Mouse (Mus musculus): Measurements from ENCODE around the gene Methig1. TPM values are rescaled to one million over a fixed set of nuclear protein-coding genes. Genes with fewer than 3 reads are reported as not detected.

The Methig1 gene
- total and polyA plus RNA-seq, 3 experiments, result not detected

DNA sequence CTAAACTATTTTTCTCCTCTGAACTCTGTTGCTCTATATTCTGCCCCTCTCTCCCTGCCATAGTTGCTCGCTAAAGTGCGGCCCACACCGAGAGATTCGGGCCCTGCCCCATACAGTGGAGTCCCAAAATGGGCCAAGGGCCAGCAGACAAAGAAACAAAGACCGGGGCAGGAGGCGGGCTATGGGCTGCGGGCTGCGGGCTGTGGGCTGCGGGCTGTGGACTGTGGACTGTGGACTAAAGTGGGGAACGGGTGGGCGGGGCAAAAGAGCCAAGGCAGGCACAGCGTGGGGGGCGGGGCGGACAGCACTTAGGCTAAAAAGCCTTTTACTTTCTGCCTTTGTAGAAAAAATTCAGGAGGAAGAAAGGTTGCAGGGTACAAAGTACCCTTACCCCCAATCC lies 6.2 kb upstream of the Methig1 start:
- Histone ChIP-seq H3K27ac (ENCODE audit: control insufficient read depth, low read depth, low read length) (no peak overlapping the region), H3K9ac (ENCODE audit: control insufficient read depth, low read depth, low read length, poor library complexity, severe bottlenecking) (no peak overlapping the region)

DNA sequence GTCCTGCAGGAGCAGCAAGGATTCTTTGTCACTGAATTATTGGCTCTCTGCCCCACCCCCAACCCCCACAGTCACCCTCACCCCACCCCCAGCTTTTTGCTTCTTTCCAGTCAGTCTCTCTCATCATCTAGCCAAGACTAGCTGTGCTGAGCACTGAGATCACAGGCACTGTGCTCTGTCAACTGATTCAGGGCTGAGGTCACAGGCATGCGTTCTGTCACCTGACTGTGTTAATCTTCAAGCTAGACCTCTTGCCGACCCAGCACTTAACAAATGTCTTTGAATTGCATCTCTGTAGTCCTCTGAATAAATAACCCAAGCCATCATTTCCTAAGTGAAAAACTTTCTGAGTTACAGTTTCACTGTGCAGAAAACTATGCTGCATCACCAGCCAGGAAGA lies 3.5 kb upstream of the Methig1 start:
- H3K9me3 ChIP-seq (replicated peaks; ENCODE audit: insufficient read depth, low read length), result no peaks in the 10 kb centered on the region
- no peak for DNase-seq (ENCODE audit: low read depth, low spot score)
- H3K4me3 ChIP-seq (ENCODE audit: control insufficient read depth in 1 of 2, insufficient read depth in 1 of 2, low read depth in 2 of 2, low read length in 2 of 2), result no peak overlapping the region
- H3K36me3 ChIP-seq (ENCODE audit: control insufficient read depth in 1 of 2, insufficient read depth in 2 of 2, low read length in 2 of 2), result no peaks in the 10 kb centered on the region
- no peak overlapping the region for H3K27ac ChIP-seq (ENCODE audit: control insufficient read depth, low read depth, low read length)
- H3K4me1 ChIP-seq (ENCODE audit: control insufficient read depth in 1 of 2, insufficient read depth in 2 of 2, low read length in 2 of 2), result peaks cover 3% of the 10 kb centered on the region in 2 experiments; a peak in 2 of 4 replicates
- H3K9ac ChIP-seq (ENCODE audit: control insufficient read depth, low read depth, low read length, poor library complexity, severe bottlenecking), result no peak overlapping the region
- H3K27me3 ChIP-seq (ENCODE audit: control insufficient read depth in 1 of 2, insufficient read depth in 2 of 2, low read length in 2 of 2), result peaks cover 2 to 5% of the 10 kb centered on the region in 2 experiments; a peak in 3 of 4 replicates
- H3K79me2 ChIP-seq (ENCODE audit: control insufficient read depth, insufficient read depth, low read length, poor library complexity), result no peaks in the 10 kb centered on the region
- TF ChIP-seq RAD21 (IDR thresholded peaks at IDR 0.05; ENCODE audit: low read depth, low read length), result no peak
- TF ChIP-seq CTCF (IDR thresholded peaks at IDR 0.05 in 2 of 3, conservative IDR thresholded peaks at IDR 0.05 in 1 of 3; ENCODE audit: control insufficient read depth in 1 of 3, insufficient read depth in 1 of 3, low read depth in 2 of 3, low read length in 3 of 3, poor library complexity in 1 of 3, severe bottlenecking in 1 of 3), result no peak
- TF ChIP-seq MXI1 (IDR thresholded peaks at IDR 0.05; ENCODE audit: low read depth, low read length), result no peak
- TF ChIP-seq USF2 (IDR thresholded peaks at IDR 0.05; ENCODE audit: borderline replicate concordance in 1 of 2, insufficient read depth in 1 of 2, low read depth in 1 of 2, low read length in 2 of 2), result no peak

More for the DNA sequence above, 6.2 kb upstream of the Methig1 start:
- Histone ChIP-seq H3K4me3 (ENCODE audit: control insufficient read depth in 1 of 2, insufficient read depth in 1 of 2, low read depth in 2 of 2, low read length in 2 of 2) (no peak overlapping the region), H3K27me3 (ENCODE audit: control insufficient read depth in 1 of 2, insufficient read depth in 2 of 2, low read length in 2 of 2) (peaks cover 0 to 4% of the 10 kb centered on the region in 2 experiments; a peak in 2 of 4 replicates), H3K4me1 (ENCODE audit: control insufficient read depth in 1 of 2, insufficient read depth in 2 of 2, low read length in 2 of 2) (peaks cover 3% of the 10 kb centered on the region in 2 experiments; a peak in 2 of 4 replicates), H3K36me3 (ENCODE audit: control insufficient read depth in 1 of 2, insufficient read depth in 2 of 2, low read length in 2 of 2) (no peaks in the 10 kb centered on the region), H3K79me2 (ENCODE audit: control insufficient read depth, insufficient read depth, low read length, poor library complexity) (no peaks in the 10 kb centered on the region), H3K9me3 (replicated peaks; ENCODE audit: insufficient read depth, low read length) (no peaks in the 10 kb centered on the region)
- no peak for DNase-seq (ENCODE audit: low read depth, low spot score)
- TF ChIP-seq MYC (IDR thresholded peaks at IDR 0.05; ENCODE audit: low read depth, low read length) (no peak), MAFK (IDR thresholded peaks at IDR 0.05; ENCODE audit: borderline replicate concordance, low read depth, low read length) (no peak), HCFC1 (IDR thresholded peaks at IDR 0.05; ENCODE audit: low read depth, low read length) (no peak), CTCF (IDR thresholded peaks at IDR 0.05 in 2 of 3, conservative IDR thresholded peaks at IDR 0.05 in 1 of 3; ENCODE audit: control insufficient read depth in 1 of 3, insufficient read depth in 1 of 3, low read depth in 2 of 3, low read length in 3 of 3, poor library complexity in 1 of 3, severe bottlenecking in 1 of 3) (no peak), POLR2AphosphoS5 (IDR thresholded peaks at IDR 0.05; ENCODE audit: borderline replicate concordance, low read depth, low read length) (no peak)

DNA sequence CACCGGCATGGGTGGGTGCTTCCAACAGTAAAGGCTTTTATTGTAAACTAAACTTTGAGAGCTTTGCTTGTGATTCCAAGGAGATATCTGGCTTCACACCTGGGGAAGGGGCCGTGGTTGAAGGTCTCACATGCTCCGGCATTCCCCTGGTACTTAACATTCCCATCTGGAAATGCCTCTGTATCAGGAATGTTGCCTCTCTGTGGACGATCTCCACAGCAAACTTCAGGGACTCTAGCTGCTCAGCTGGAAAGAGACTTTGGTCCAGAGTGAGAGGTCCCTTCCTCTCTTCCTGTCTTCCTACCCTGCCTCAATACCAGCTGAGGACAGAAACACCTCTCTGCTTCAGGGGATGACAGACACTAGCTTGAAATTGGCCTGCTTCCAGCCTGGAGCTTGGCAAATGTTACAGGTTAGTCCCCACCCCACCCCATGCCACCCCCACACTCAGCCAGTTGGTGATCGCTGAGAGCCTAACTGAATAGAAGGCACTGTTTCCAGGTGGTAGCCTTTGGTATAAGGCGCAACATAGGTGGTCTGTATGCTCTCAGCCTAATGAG lies 1.4 kb upstream of the Methig1 start:
- no peak for DNase-seq (ENCODE audit: low read depth, low spot score)
- H3K9me3 ChIP-seq (replicated peaks; ENCODE audit: insufficient read depth, low read length), result no peaks in the 10 kb centered on the region
- H3K4me1 ChIP-seq (ENCODE audit: control insufficient read depth in 1 of 2, insufficient read depth in 2 of 2, low read length in 2 of 2), result no peaks in the 10 kb centered on the region
- H3K27ac ChIP-seq (ENCODE audit: control insufficient read depth, low read depth, low read length), result no peak overlapping the region
- TF ChIP-seq ZC3H11A (IDR thresholded peaks at IDR 0.05; ENCODE audit: low read depth, low read length) (no peak), MXI1 (IDR thresholded peaks at IDR 0.05; ENCODE audit: low read depth, low read length) (no peak), UBTF (IDR thresholded peaks at IDR 0.05; ENCODE audit: borderline replicate concordance, insufficient read depth, low read depth, low read length) (no peak), GATA1 (IDR thresholded peaks at IDR 0.05; ENCODE audit: low read depth, low read length) (no peak), NRF1 (IDR thresholded peaks at IDR 0.05; ENCODE audit: insufficient read depth, low read depth, low read length, poor library complexity, severe bottlenecking) (no peak), POLR2A (IDR thresholded peaks at IDR 0.05; ENCODE audit: control insufficient read depth in 1 of 2, insufficient read depth in 1 of 2, low read depth in 1 of 2, low read length in 2 of 2, poor library complexity in 1 of 2) (no peak), BHLHE40 (IDR thresholded peaks at IDR 0.05; ENCODE audit: borderline replicate concordance, low read depth, low read length) (no peak), SMC3 (IDR thresholded peaks at IDR 0.05; ENCODE audit: low read depth, low read length) (no peak), POLR2AphosphoS5 (IDR thresholded peaks at IDR 0.05; ENCODE audit: borderline replicate concordance, low read depth, low read length) (no peak), CHD1 (IDR thresholded peaks at IDR 0.05; ENCODE audit: low read depth, low read length) (no peak), MYB (IDR thresholded peaks at IDR 0.05; ENCODE audit: low read depth, low read length) (no peak), ZMIZ1 (IDR thresholded peaks at IDR 0.05; ENCODE audit: low read depth, low read length) (no peak), HCFC1 (IDR thresholded peaks at IDR 0.05; ENCODE audit: low read depth, low read length) (no peak), CTCF (IDR thresholded peaks at IDR 0.05 in 2 of 3, conservative IDR thresholded peaks at IDR 0.05 in 1 of 3; ENCODE audit: control insufficient read depth in 1 of 3, insufficient read depth in 1 of 3, low read depth in 2 of 3, low read length in 3 of 3, poor library complexity in 1 of 3, severe bottlenecking in 1 of 3) (no peak), MAZ (IDR thresholded peaks at IDR 0.05; ENCODE audit: low read depth, low read length) (no peak), RAD21 (IDR thresholded peaks at IDR 0.05; ENCODE audit: low read depth, low read length) (no peak), SIN3A (IDR thresholded peaks at IDR 0.05; ENCODE audit: low read length) (no peak), MAFK (IDR thresholded peaks at IDR 0.05; ENCODE audit: borderline replicate concordance, low read depth, low read length) (no peak)
- H3K36me3 ChIP-seq (ENCODE audit: control insufficient read depth in 1 of 2, insufficient read depth in 2 of 2, low read length in 2 of 2), result no peaks in the 10 kb centered on the region
- no peaks in the 10 kb centered on the region for H3K79me2 ChIP-seq (ENCODE audit: control insufficient read depth, insufficient read depth, low read length, poor library complexity)
- H3K9ac ChIP-seq (ENCODE audit: control insufficient read depth, low read depth, low read length, poor library complexity, severe bottlenecking), result no peak overlapping the region
- peaks cover 2 to 12% of the 10 kb centered on the region in 2 experiments; a peak in 3 of 4 replicates for H3K27me3 ChIP-seq (ENCODE audit: control insufficient read depth in 1 of 2, insufficient read depth in 2 of 2, low read length in 2 of 2)
- H3K4me3 ChIP-seq (ENCODE audit: control insufficient read depth in 1 of 2, insufficient read depth in 1 of 2, low read depth in 2 of 2, low read length in 2 of 2), result no peak overlapping the region
